Mouse (Mus musculus) forelimb bud, embryonic 11.5 days (tissue): ENCODE results near the gene Cyp4a12b.
"Not testable (repeated sequence)": the region's sequence is repeated elsewhere in the genome, so short reads cannot be mapped to it uniquely, and the experiment has no call there.

Experiments
- DNase-seq: peaks from one replicate; pipeline ENCODE4 v3.0.0-alpha.2; 2012; ENCODE audit warnings: low read depth, low spot score

Cyp4a12b gene

GRCm38 (mm10) chr4:115411324-115411723, at the start of gene Cyp4a12b:
Gene Cyp4a12b (plus strand): TSS chr4:115411624.
- DNase-seq: not testable (repeated sequence)

- DNase-seq: not testable (repeated sequence)
Observed at GRCm38 (mm10) chr4:115365624-115366023, 45.8 kb upstream of the Cyp4a12b start.

- not testable (repeated sequence) for DNase-seq
Observed at GRCm38 (mm10) chr4:115368067-115368466, 43.4 kb upstream of the Cyp4a12b start.

GRCm38 (mm10) chr4:115396256-115396655, 15.2 kb upstream of the Cyp4a12b start:
- DNase-seq: not testable (repeated sequence)

DNA sequence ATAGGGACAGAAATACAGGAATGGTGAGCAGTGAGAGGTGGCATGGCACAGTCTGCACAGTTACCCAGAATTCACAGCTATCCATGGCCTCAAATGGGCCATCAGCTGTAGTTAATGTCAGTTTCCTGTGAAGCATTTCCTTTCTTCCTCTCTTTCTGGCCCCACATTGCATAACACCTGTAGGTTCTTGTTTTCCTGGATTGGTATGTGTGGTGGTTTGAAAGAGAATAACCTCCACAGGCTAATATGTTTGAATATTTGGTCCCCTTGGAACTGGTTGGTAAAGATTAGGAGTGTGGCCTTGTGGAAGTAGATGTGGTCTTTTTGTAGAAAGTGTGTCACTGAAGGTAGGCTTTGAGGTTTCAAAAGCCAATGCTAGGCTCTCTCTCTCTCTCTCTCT, 14.5 kb upstream of the Cyp4a12b start:
- not testable (repeated sequence) for DNase-seq

DNA sequence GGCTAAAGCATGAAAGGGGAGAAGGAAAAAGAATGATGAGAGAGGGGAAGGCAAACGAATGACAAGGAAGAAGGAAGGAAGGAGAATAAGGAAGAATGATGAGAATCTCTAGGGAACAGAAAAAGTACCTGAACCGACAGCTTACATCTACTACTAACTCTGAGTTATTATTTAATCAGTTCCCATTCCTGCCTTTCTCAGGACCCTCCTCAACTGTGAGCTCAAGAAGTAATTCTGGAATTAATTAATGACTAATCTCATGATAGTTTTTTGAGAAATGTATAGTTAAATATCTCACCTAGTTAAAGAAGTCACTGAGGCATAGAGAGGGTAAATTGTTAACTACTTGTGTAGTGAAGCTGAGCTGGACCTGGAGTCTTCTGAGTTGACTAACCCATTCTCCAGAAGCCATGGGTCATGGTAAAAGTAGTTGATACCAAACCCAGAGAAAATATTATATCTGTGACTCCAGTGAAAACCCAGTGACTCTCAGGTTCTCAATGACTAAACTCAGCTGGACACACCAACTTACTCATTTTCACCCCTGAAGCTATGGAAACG, 39.2 kb downstream of the Cyp4a12b start:
- DNase-seq: no peak

DNA sequence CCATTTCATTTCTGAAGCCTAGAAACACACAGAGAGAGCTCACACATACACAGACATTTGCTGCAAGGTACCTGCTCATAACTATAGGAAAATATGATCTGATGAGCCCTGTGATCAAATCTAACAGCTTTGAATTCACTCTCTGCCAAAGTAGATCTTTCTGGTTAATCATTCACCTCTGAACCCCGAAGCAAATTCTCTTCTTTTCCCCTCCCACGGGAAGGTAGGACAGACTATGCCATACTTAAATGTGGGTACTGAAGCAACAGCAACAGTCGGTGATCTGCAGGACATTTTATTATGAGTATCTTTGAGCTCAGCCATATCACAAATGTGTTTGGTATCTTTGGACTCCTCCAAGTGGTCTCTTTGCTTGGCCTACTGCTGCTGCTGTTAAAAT, 40.9 kb downstream of the Cyp4a12b start, which contains the start of gene Cyp4a30b:
Gene Cyp4a30b, plus strand, starts transcription at position 301 of the 400 bp plus-strand sequence.
- no peak for DNase-seq

DNA sequence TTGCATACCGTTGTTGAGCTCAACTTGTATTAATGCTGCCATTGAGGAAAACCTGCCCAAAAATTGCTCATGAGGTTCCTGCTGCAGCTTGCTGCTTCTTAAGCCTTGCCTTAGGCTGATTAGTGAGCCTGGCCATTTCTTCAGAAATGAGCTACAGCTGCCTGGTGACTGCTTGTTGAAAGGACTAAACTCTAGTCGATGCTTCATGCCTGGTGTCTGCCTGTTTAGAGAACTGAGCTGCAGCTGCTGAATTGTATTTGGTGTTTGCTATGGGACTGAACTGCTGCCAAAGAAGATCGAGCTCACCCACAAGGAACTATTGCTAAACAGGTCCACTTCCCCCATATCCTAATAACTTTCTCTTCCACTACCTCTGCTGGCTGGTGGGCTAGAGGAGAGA, 62.2 kb downstream of the Cyp4a12b start:
- DNase-seq: not testable (repeated sequence)

GRCm38 (mm10) chr4:115476051-115476450, 64.6 kb downstream of the Cyp4a12b start:
- DNase-seq: not testable (repeated sequence)

GRCm38 (mm10) chr4:115481006-115481652, 69.7 kb downstream of the Cyp4a12b start:
- DNase-seq: no peak
